Mouse (Mus musculus) gastrocnemius, adult 2 months (tissue): ENCODE data around the gene Cbx2. TPM values are rescaled to one million over a fixed set of nuclear protein-coding genes. Genes with fewer than 3 reads are reported as not detected.

Experiments used
- DNase-seq: peaks from one replicate; pipeline ENCODE4 v3.0.0; 2022
- H3K27ac ChIP-seq: fragments of 200-600 bp; 2 replicates; pipeline ENCODE4 v1.8.1; 2022; ENCODE audit warnings: mild to moderate bottlenecking
- H3K4me3 ChIP-seq: fragments of 200-600 bp; 2 replicates; pipeline ENCODE4 v1.8.1; 2022; ENCODE audit warnings: mild to moderate bottlenecking, moderate library complexity
- CTCF ChIP-seq: fragments of 200-600 bp; IDR thresholded peaks from 2 replicates; pipeline ENCODE4 v1.8.1; 2022; ENCODE audit warnings: antibody characterized with exemption, mild to moderate bottlenecking, moderate library complexity
- intact Hi-C: fragments of 180-260 bp; cut with DNase I; formaldehyde crosslinking; loops from one replicate; pipeline ENCODE4 v1.15.1; 2025
- total RNA-seq, 2 experiments: library from RNA; stranded (reverse); gene quantifications; 2 replicates each; pipeline ENCODE4 v1.2.3; 2021

The Cbx2 gene
- total RNA-seq, 2 experiments from 2014 or later, result 0.69 to 0.95 TPM

DNA sequence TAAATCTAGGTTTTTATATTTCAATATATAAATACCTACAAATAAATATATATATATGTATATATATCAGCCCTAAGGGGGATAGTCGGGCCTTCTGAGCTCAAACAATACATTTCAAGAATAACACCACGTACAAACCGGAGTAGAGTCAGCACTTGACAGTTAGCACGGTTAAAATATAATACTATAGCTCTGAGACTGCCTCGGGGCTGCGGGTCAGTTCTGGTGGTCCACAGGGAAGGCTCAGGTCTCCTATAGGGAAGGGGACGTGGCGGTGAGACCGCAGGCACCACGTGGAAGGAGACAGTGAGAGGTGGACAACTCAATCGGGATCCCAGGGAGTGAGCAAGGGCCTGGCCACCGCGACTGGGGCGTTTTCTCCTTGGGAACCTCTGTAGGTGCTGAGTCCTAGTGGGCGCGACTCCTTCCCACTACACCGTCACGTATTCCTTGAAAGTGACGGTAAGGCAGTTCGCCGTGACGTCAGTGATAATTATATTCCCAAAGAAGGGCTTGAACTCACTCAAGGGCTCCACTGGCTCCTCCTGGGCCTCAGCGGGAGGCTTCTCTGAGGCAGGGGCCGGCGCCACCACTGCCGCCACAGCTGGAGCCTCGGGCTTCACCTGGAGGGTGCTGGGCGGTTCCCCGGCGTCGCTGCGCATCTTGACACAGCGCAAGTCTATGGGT lies 57.8 kb downstream of the Cbx2 start:
- TF ChIP-seq CTCF, result no peak
- no peak for DNase-seq
- Histone ChIP-seq H3K27ac (no peak overlapping the region), H3K4me3 (no peak overlapping the region)
- intact Hi-C loops, result no loop called here

Other genes starting within 250 kb of the Cbx2 start
- gene Rbfox3, start 111.4 kb upstream of the Cbx2 start, total RNA-seq, result under 1 TPM; 0.13 to 0.20 TPM
- not detected for gene Enpp7, start 34.8 kb upstream of the Cbx2 start, total RNA-seq
- 1 to 10 TPM; 1.5 to 1.6 TPM for gene Cbx8, start 18.0 kb downstream of the Cbx2 start, total RNA-seq
- 1 to 10 TPM; 2.1 to 2.2 TPM for gene Cbx4, start 63.3 kb downstream of the Cbx2 start, total RNA-seq
- 10 to 100 TPM; 30.7 to 36.6 TPM for gene Tbc1d16, start 205.5 kb downstream of the Cbx2 start, total RNA-seq
- gene Ccdc40, start 205.6 kb downstream of the Cbx2 start, total RNA-seq, result not detected
- 100 to 1,000 TPM; 148 to 177 TPM for gene Gaa, start 244.9 kb downstream of the Cbx2 start, total RNA-seq